Mouse (Mus musculus) thymus, adult 2 months (tissue): Measurements from ENCODE around the gene Banf2. TPM values are rescaled to one million over a fixed set of nuclear protein-coding genes. Genes with fewer than 3 reads are reported as not detected.

Experiments used
- DNase-seq: peaks from one replicate; pipeline ENCODE4 v3.0.0; 2021
- H3K27ac ChIP-seq: fragments of 200-500 bp; 2 replicates; pipeline ENCODE4 v1.5.1; 2012; ENCODE audit warnings: low read length, control low read depth; ENCODE audit not compliant: control insufficient read depth, insufficient read depth
- H3K27me3 ChIP-seq: fragments of 200-500 bp; 2 replicates; pipeline ENCODE4 v1.6.1; 2012; ENCODE audit warnings: mild to moderate bottlenecking, low read length, moderate library complexity, mixed read lengths; ENCODE audit not compliant: control insufficient read depth, insufficient read depth
- H3K36me3 ChIP-seq: fragments of 200-500 bp; 2 replicates; pipeline ENCODE4 v1.6.1; 2012; ENCODE audit warnings: mild to moderate bottlenecking, low read length, moderate library complexity; ENCODE audit not compliant: control insufficient read depth, insufficient read depth
- H3K4me1 ChIP-seq: fragments of 200-500 bp; replicated peaks from 2 replicates; pipeline ENCODE4 v1.6.1; 2012; ENCODE audit warnings: low read length; ENCODE audit not compliant: control insufficient read depth, insufficient read depth
- H3K4me3 ChIP-seq: fragments of 200-500 bp; 2 replicates; pipeline ENCODE4 v1.5.1; 2012; ENCODE audit warnings: mild to moderate bottlenecking, low read length, control low read depth, moderate library complexity; ENCODE audit not compliant: control insufficient read depth, insufficient read depth
- CTCF ChIP-seq: fragments of 200-500 bp; IDR thresholded peaks from 2 replicates; pipeline ENCODE4 v1.5.1; 2012; ENCODE audit warnings: mild to moderate bottlenecking, control low read depth, low read length, moderate library complexity, borderline replicate concordance; ENCODE audit not compliant: control insufficient read depth, poor library complexity, insufficient read depth; ENCODE audit errors: extremely low read depth
- POLR2A ChIP-seq: fragments of 200-500 bp; IDR thresholded peaks from 2 replicates; pipeline ENCODE4 v1.6.1; 2012; ENCODE audit warnings: mild to moderate bottlenecking, low read length, control low read depth, moderate library complexity; ENCODE audit not compliant: control insufficient read depth, poor library complexity, insufficient read depth; ENCODE audit errors: extremely low read depth
- WGBS: fragments of 180-500 bp; shearing (Covaris S2); methylation state at CpG from one replicate; pipeline ENCODE4 v1.1.7; 2018; 5-methylcytosine and 5-hydroxymethylcytosine counted together
- polyA plus RNA-seq: library from polyadenylated mRNA; depleted of rRNA; stranded (reverse); fragments of >200 nt; gene quantifications from 2 replicates; pipeline ENCODE4 v1.2.3, GENCODE M21; 2012

Gene Banf2
- polyA plus RNA-seq, 1 experiment: not detected

DNA sequence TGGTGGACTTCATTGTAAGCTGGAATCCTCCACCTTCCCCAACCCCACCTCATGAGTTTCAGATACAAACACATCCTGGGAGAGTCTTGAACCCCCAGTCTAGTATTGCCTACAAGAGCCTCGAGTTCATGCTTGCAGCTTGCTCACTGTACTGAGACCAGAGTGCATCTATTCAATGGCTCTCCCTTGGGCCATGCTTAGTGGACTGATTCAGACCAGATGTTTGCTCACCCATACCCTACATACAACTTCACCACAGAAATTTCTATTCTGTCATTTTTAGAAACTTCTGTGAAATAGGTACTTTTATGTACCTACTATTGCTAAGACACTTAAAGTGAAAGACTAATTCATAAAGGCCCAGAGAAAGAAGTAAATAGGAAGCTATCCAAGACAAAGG lies 39.9 kb upstream of the Banf2 start:
- 97% methylated on average over 1 of the region's 1 CpGs for WGBS
- TF ChIP-seq POLR2A: no peak
- no peak for TF ChIP-seq CTCF
- Histone ChIP-seq H3K36me3 (no peaks in the 10 kb centered on the region), H3K4me1 (peaks cover 2% of the 10 kb centered on the region), H3K4me3 (no peak overlapping the region), H3K27me3 (no peaks in the 10 kb centered on the region), H3K27ac (no peak overlapping the region)
- no peak for DNase-seq

GRCm38 (mm10) chr2:144002229-144002984 lies 30.5 kb upstream of the Banf2 start:
- WGBS: 94% methylated on average over 5 of the region's 5 CpGs

DNA sequence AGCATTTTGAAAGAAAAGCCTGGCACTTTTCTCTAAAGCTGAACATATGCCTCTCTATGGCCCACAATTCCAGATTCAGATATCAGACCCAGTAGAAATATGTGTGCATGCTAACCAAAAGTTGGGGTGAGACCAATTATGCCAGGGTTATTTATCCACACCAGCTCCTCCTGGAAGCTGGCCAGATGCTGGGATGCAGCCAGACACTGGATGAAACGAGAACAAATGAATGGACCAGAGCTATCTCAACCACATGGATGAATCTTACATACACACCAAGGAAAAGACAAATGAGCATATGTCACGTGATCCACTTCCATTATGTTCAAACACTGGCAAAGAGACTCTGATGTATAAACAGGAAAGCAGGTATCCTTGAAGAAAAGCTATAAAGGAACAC lies 29.3 kb upstream of the Banf2 start:
- Histone ChIP-seq H3K27me3 (no peaks in the 10 kb centered on the region), H3K27ac (no peak overlapping the region), H3K4me1 (no peaks in the 10 kb centered on the region), H3K36me3 (no peaks in the 10 kb centered on the region), H3K4me3 (no peak overlapping the region)
- TF ChIP-seq CTCF: no peak
- TF ChIP-seq POLR2A: no peak
- DNase-seq: no peak
- WGBS: 90% methylated on average over 2 of the region's 2 CpGs

More at GRCm38 (mm10) chr2:144002229-144002984, 30.5 kb upstream of the Banf2 start:
- DNase-seq: no peak
- Histone ChIP-seq H3K4me3 (no peak overlapping the region), H3K4me1 (no peaks in the 10 kb centered on the region), H3K27me3 (no peaks in the 10 kb centered on the region), H3K27ac (no peak overlapping the region), H3K36me3 (no peaks in the 10 kb centered on the region)
- TF ChIP-seq POLR2A (no peak), CTCF (no peak)

- WGBS: 95% methylated on average over 6 of the region's 6 CpGs
- H3K4me3 ChIP-seq: no peak overlapping the region
- H3K27me3 ChIP-seq: no peaks in the 10 kb centered on the region
- H3K4me1 ChIP-seq: peaks cover 8% of the 10 kb centered on the region
- H3K27ac ChIP-seq: no peak overlapping the region
- DNase-seq: no peak
- TF ChIP-seq CTCF: no peak
- no peak for TF ChIP-seq POLR2A
- H3K36me3 ChIP-seq: no peaks in the 10 kb centered on the region
These were observed 27.5 kb upstream of the Banf2 start for GRCm38 (mm10) chr2:144005166-144005955.

DNA sequence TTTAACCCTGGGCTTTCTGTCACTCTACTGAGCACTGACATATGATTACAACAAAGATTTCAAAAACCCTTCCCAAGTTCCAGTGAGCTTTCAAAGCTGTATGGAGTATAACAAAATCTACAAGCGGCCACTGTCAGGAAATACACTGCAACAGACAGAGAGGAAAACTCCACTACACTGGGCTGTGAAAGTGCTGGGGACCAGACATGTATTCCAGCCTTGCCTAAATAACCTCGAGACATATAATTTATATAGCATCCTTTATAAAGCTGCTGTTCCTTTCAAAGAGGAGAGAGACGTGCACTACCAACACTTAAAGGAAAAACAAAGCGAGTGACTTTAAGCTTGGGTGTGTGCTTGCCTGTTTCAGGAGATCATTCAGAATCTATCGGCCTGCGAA lies 26.2 kb upstream of the Banf2 start:
- no peak for DNase-seq
- Histone ChIP-seq H3K4me3 (no peak overlapping the region), H3K27me3 (no peaks in the 10 kb centered on the region), H3K36me3 (no peaks in the 10 kb centered on the region), H3K27ac (no peak overlapping the region), H3K4me1 (peaks cover 10% of the 10 kb centered on the region)
- WGBS: 94% methylated on average over 6 of the region's 6 CpGs
- no peak for TF ChIP-seq CTCF
- no peak for TF ChIP-seq POLR2A

DNA sequence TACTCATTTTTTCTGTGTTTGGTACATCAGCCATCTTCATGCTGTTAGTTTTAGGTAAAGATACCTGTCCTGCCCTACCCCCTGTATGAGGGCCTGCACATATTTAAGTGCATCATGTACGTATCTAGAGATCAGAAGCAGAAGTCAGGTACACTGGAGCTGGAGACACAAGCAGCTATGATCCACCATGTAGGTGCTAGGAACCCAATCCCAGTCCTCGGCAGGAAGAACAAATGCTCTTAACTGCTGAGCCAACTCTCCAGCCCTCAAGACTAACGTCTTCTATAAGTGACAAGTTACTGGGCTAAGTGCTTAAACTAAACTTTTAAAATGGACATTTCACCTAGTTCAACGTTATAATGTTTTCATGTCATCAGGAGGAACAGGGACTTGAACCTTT lies 25.6 kb upstream of the Banf2 start:
- DNase-seq: no peak
- Histone ChIP-seq H3K27me3 (no peaks in the 10 kb centered on the region), H3K4me1 (peaks cover 10% of the 10 kb centered on the region), H3K27ac (no peak overlapping the region), H3K36me3 (no peaks in the 10 kb centered on the region), H3K4me3 (no peak overlapping the region)
- TF ChIP-seq CTCF: no peak
- 95% methylated on average over 4 of the region's 4 CpGs for WGBS
